Mouse (Mus musculus): ENCODE measurements at regions not wholly inside any gene's neighbourhood (a gene's known extent, or its start where the extent isn't known, plus 50 kb on each side); places are given as distances from the start of the nearest gene placed in this dataset.

- TF ChIP-seq POLR2A (IDR thresholded peaks at IDR 0.05; ENCODE audit: borderline replicate concordance, extremely low read depth, insufficient read depth, insufficient read length, poor library complexity, severe bottlenecking) (no peak), CTCF (IDR thresholded peaks at IDR 0.05; ENCODE audit: borderline replicate concordance, extremely low read depth, insufficient read depth, insufficient read length) (peak; percentile 58; the same call in 1 of the 2 replicates)
Measured at GRCm38 (mm10) chr9:87425201-87425600, 169.9 kb upstream of the Cep162 start.
